In the genomic region with DNA sequence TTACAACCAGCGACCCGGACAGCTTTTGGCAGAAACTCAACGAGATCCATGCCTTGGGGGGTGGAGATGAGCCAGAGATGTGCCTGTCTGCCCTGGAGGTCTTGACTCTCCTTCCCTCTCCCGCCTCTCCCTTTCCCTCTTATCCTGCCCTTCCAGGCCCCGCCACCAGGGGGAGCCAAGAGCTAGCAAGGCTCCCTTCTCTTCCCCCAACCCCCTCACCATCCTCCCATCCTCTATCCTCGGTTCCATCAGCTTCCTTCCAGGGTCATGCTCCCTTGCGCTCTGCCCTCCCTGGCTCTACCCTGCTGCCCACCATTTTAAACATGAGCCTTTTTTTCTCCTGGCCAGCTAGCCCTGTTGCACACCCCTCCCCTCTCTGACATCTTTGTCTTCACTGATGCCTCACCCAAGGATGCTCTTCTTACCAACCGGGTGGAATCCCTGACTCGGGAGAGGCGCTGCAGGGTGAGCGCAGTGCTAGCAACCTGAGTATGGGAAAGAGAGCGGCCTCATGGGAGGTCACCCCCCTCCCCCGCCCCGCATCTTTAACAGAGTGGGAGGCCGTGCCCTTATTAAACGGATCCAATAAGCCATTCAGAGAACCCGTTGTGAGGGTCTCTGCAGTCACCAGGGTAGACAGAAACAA, we compare ENCODE assay signal across 8 mouse cellular contexts. TPM values are rescaled to one million over a fixed set of nuclear protein-coding genes. Genes with fewer than 3 reads are reported as not detected.
A peak's percentile ranks its signal among the peaks of the same experiment; 100 is the strongest.
DNase-seq lines count a peak whose midpoint lies in the region; ATAC-seq and TF ChIP-seq lines count a peak whose summit lies in the region.

No protein-coding gene starts in this region.

- no peak overlapping the region for H3K27ac ChIP-seq in embryonic facial prominence, embryonic 13.5 days
- H3K27ac ChIP-seq in limb, embryonic 14.5 days (replicated peaks; ENCODE audit: low read depth, low read length), result no peak overlapping the region

- peak overlapping the region; percentile 42 for H3K4me2 ChIP-seq in embryonic facial prominence, embryonic 13.5 days
- H3K4me2 ChIP-seq in limb, embryonic 14.5 days (replicated peaks; ENCODE audit: low read depth, low read length, severe bottlenecking), result peak overlapping the region; percentile 30

- WGBS in embryonic facial prominence, embryonic 13.5 days, result 6% methylated on average over 17 of the region's 17 CpGs
- 13% methylated on average over 16 of the region's 17 CpGs for WGBS in limb, embryonic 14.5 days

- DNase-seq in 3T3-L1 (ENCODE audit: low read depth, low spot score), result peak; percentile 92
- peak; percentile 88 to 93 for DNase-seq in adrenal gland, postnatal 36 days
- peak; percentile 91 for DNase-seq in heart, adult 8-10 months (ENCODE audit: low spot score)
- DNase-seq in kidney, adult 9 months, result peak; percentile 90
- DNase-seq in limb, embryonic 14.5 days (ENCODE audit: low spot score), result peak; percentile 61
- peak; percentile 89 to 98 for DNase-seq in spleen, postnatal 4 days (ENCODE audit: low spot score in 2 of 2)

- peaks cover 17% of the 10 kb centered on the region for H3K36me3 ChIP-seq in embryonic facial prominence, embryonic 13.5 days
- H3K36me3 ChIP-seq in limb, embryonic 14.5 days (ENCODE audit: control insufficient read depth, insufficient read depth, low read length), result peaks cover 9% of the 10 kb centered on the region

- no peak for TF ChIP-seq POLR2A in limb, embryonic 14.5 days (IDR thresholded peaks at IDR 0.05; ENCODE audit: borderline replicate concordance, extremely low read depth, insufficient read depth, insufficient read length)

- no peak for ATAC-seq in embryonic facial prominence, embryonic 13.5 days (ENCODE audit: insufficient number of reproducible peaks, insufficient read depth, low FRiP score, low TSS enrichment, low read depth)
- peak; percentile 70 for ATAC-seq in limb, embryonic 14.5 days (ENCODE audit: low FRiP score, low read depth)
- ATAC-seq in monocyte, adult 5-6 weeks (replicated peaks; ENCODE audit: insufficient number of reproducible peaks, low FRiP score, low TSS enrichment, poor library complexity, severe bottlenecking), result peak; percentile 67

- no peaks in the 10 kb centered on the region for H3K27me3 ChIP-seq in embryonic facial prominence, embryonic 13.5 days
- H3K27me3 ChIP-seq in limb, embryonic 14.5 days (ENCODE audit: control insufficient read depth, insufficient read depth, low read length), result no peaks in the 10 kb centered on the region

- no peak overlapping the region for H3K4me3 ChIP-seq in embryonic facial prominence, embryonic 13.5 days
- no peak overlapping the region for H3K4me3 ChIP-seq in limb, embryonic 14.5 days (replicated peaks; ENCODE audit: low read length)

- H3K9ac ChIP-seq in embryonic facial prominence, embryonic 13.5 days, result peak overlapping the region; percentile 47; the same call in 1 of the 2 replicates
- no peak overlapping the region for H3K9ac ChIP-seq in limb, embryonic 14.5 days (ENCODE audit: low read depth, low read length, severe bottlenecking)

- H3K4me1 ChIP-seq in embryonic facial prominence, embryonic 13.5 days, result peaks cover 34% of the 10 kb centered on the region
- peaks cover 10% of the 10 kb centered on the region for H3K4me1 ChIP-seq in limb, embryonic 14.5 days (ENCODE audit: control insufficient read depth, insufficient read depth, low read length)

- no peaks in the 10 kb centered on the region for H3K9me3 ChIP-seq in embryonic facial prominence, embryonic 13.5 days
- H3K9me3 ChIP-seq in limb, embryonic 14.5 days (ENCODE audit: control insufficient read depth, low read length), result no peaks in the 10 kb centered on the region

RNA-seq across cellular contexts. Expression of a gene that starts 4.9 kb away (rescaled TPM):
- under 1 TPM; 0.53 to 0.59 TPM for total RNA-seq in adrenal gland, postnatal 36 days (2021)
- polyA plus RNA-seq in embryonic facial prominence, embryonic 13.5 days (2015; fragmentation: Nextera tagmentation; extraction: Ambion mirVana), result 0.33 and 0.38 TPM in 2 replicates
- total RNA-seq in heart, adult 8-10 months (2022), result 10 to 100 TPM; 12.0 to 18.5 (median 16.6) TPM
- polyA plus RNA-seq in limb, embryonic 14.5 days (2012; rRNA removed), result 0.64 and 0.85 TPM in 2 replicates
- 0.11 and 0.15 TPM in 2 replicates for polyA plus RNA-seq in limb, embryonic 14.5 days (2014; fragmentation: Nextera tagmentation; extraction: Ambion mirVana)
- not detected in 3 replicates for total RNA-seq in monocyte, adult 5-6 weeks (2017)

RNA-seq across cellular contexts. Expression of a gene that starts 6.5 kb away (rescaled TPM):
- total RNA-seq in adrenal gland, postnatal 36 days (2021), result 1 to 10 TPM in 1 of 2 experiments, under 1 TPM in 1; 0.82 to 1.3 TPM
- 14.2 and 19.5 TPM in 2 replicates for polyA plus RNA-seq in embryonic facial prominence, embryonic 13.5 days (2015; fragmentation: Nextera tagmentation; extraction: Ambion mirVana)
- total RNA-seq in heart, adult 8-10 months (2022), result not detected
- polyA plus RNA-seq in limb, embryonic 14.5 days (2012; rRNA removed), result 12.0 and 15.2 TPM in 2 replicates
- polyA plus RNA-seq in limb, embryonic 14.5 days (2014; fragmentation: Nextera tagmentation; extraction: Ambion mirVana), result 12.5 and 13.7 TPM in 2 replicates
- 1.2 TPM in 1 of 3 replicates, not detected in the others for total RNA-seq in monocyte, adult 5-6 weeks (2017)

RNA-seq across cellular contexts. Expression of a gene that starts 20.5 kb away (rescaled TPM):
- total RNA-seq in adrenal gland, postnatal 36 days (2021), result 10 to 100 TPM; 61.5 to 62.9 TPM
- 102 and 112 TPM in 2 replicates for polyA plus RNA-seq in embryonic facial prominence, embryonic 13.5 days (2015; fragmentation: Nextera tagmentation; extraction: Ambion mirVana)
- 10 to 100 TPM; 28.3 to 31.4 (median 29.3) TPM for total RNA-seq in heart, adult 8-10 months (2022)
- 163 and 216 TPM in 2 replicates for polyA plus RNA-seq in limb, embryonic 14.5 days (2012; rRNA removed)
- 88.3 and 100 TPM in 2 replicates for polyA plus RNA-seq in limb, embryonic 14.5 days (2014; fragmentation: Nextera tagmentation; extraction: Ambion mirVana)
- total RNA-seq in monocyte, adult 5-6 weeks (2017), result 89.9 to 126 TPM (median 116 TPM) in 3 replicates

RNA-seq across cellular contexts. Expression of a gene that starts 25.3 kb away (rescaled TPM):
- 1 to 10 TPM in 1 of 2 experiments, under 1 TPM in 1; 0.95 to 1.6 TPM for total RNA-seq in adrenal gland, postnatal 36 days (2021)
- 3.5 and 3.6 TPM in 2 replicates for polyA plus RNA-seq in embryonic facial prominence, embryonic 13.5 days (2015; fragmentation: Nextera tagmentation; extraction: Ambion mirVana)
- under 1 TPM in 2 of 4 experiments, not detected in 2; 0.33 to 0.56 TPM for total RNA-seq in heart, adult 8-10 months (2022)
- 6.4 and 6.5 TPM in 2 replicates for polyA plus RNA-seq in limb, embryonic 14.5 days (2012; rRNA removed)
- 3.4 and 3.5 TPM in 2 replicates for polyA plus RNA-seq in limb, embryonic 14.5 days (2014; fragmentation: Nextera tagmentation; extraction: Ambion mirVana)
- total RNA-seq in monocyte, adult 5-6 weeks (2017), result 0.76 to 1.6 TPM in 2 of 3 replicates, not detected in the other

RNA-seq across cellular contexts. Expression of a gene that starts 28.5 kb away (rescaled TPM):
- 100 to 1,000 TPM in 1 of 2 experiments, 10 to 100 TPM in 1; 83.6 to 109 TPM for total RNA-seq in adrenal gland, postnatal 36 days (2021)
- 243 and 254 TPM in 2 replicates for polyA plus RNA-seq in embryonic facial prominence, embryonic 13.5 days (2015; fragmentation: Nextera tagmentation; extraction: Ambion mirVana)
- total RNA-seq in heart, adult 8-10 months (2022), result 10 to 100 TPM; 21.6 to 33.8 (median 30.0) TPM
- polyA plus RNA-seq in limb, embryonic 14.5 days (2012; rRNA removed), result 229 and 236 TPM in 2 replicates
- 103 and 108 TPM in 2 replicates for polyA plus RNA-seq in limb, embryonic 14.5 days (2014; fragmentation: Nextera tagmentation; extraction: Ambion mirVana)
- 356 to 514 TPM (median 477 TPM) in 3 replicates for total RNA-seq in monocyte, adult 5-6 weeks (2017)

Comparison
In these comparisons a context has a peak if more than half of its experiments do, and no peak if none do; other contexts are left out.
1. RNA of a gene that starts 4.9 kb away (total RNA-seq): 12.0 to 18.5 TPM in heart, adult 8-10 months; 0.53 to 0.59 TPM in adrenal gland, postnatal 36 days and not detected in monocyte, adult 5-6 weeks; every median in the first group is over 4 times any median in the second.
2. Peak in every context shown above with its lines, with median percentiles within 50 percentile points of each other: DNase-seq.